Mouse (Mus musculus) forebrain, embryonic 15.5 days (tissue): ENCODE measurements around the gene Anxa3. TPM values are rescaled to one million over a fixed set of nuclear protein-coding genes. Genes with fewer than 3 reads are reported as not detected.

Source experiments
- ATAC-seq: fragments of 200-750 bp; cut with Nextera tagmentation; replicated peaks from 2 replicates; pipeline ENCODE4 v1.8.0; 2017; ENCODE audit warnings: mild to moderate bottlenecking, moderate TSS enrichment, moderate library complexity
- H3K27ac ChIP-seq: fragments of 300-500 bp; sonication (generic); replicated peaks from 2 replicates; pipeline ENCODE4 v1.5.1; 2015; ENCODE audit warnings: mild to moderate bottlenecking, inconsistent platforms
- H3K27me3 ChIP-seq: fragments of 300-500 bp; sonication (generic); 2 replicates; pipeline ENCODE4 v1.6.1; 2015; ENCODE audit warnings: inconsistent platforms
- H3K36me3 ChIP-seq: fragments of 300-500 bp; sonication (generic); 2 replicates; pipeline ENCODE4 v1.6.1; 2015; ENCODE audit warnings: mild to moderate bottlenecking, inconsistent platforms
- H3K4me1 ChIP-seq: fragments of 300-500 bp; sonication (generic); 2 replicates; pipeline ENCODE4 v1.6.1; 2015; ENCODE audit warnings: inconsistent platforms
- H3K4me2 ChIP-seq: fragments of 300-500 bp; sonication (generic); replicated peaks from 2 replicates; pipeline ENCODE4 v1.6.1; 2015; ENCODE audit warnings: mild to moderate bottlenecking, inconsistent platforms
- H3K4me3 ChIP-seq: fragments of 300-500 bp; sonication (generic); 2 replicates; pipeline ENCODE4 v1.5.1; 2015; ENCODE audit warnings: mild to moderate bottlenecking, inconsistent platforms
- H3K9ac ChIP-seq: fragments of 300-500 bp; sonication (generic); replicated peaks from 2 replicates; pipeline ENCODE4 v1.6.1; 2015; ENCODE audit warnings: mild to moderate bottlenecking, inconsistent platforms
- H3K9me3 ChIP-seq: fragments of 300-500 bp; sonication (generic); 2 replicates; pipeline ENCODE4 v1.6.1; 2016; ENCODE audit warnings: inconsistent platforms
- WGBS: fragments of 180-500 bp; shearing (Covaris S2); methylation state at CpG from one replicate; pipeline ENCODE4 v1.1.7; 2015; ENCODE audit warnings: mixed read lengths; 5-methylcytosine and 5-hydroxymethylcytosine counted together
- polyA plus RNA-seq: library from polyadenylated mRNA; unstranded; fragments of >200 nt; fragmentation: Nextera tagmentation; extraction: Ambion mirVana; gene quantifications from 2 replicates; pipeline ENCODE4 v1.2.1, GENCODE M21; 2015

Anxa3 gene
- 21.5 and 22.6 TPM in 2 replicates for polyA plus RNA-seq

- no peaks in the 10 kb centered on the region for H3K9me3 ChIP-seq
- 0 out of 2 replicates have a peak, but pooled peaks cover 4% of the 10 kb centered on the region for H3K27me3 ChIP-seq
- H3K4me3 ChIP-seq = peak within 1 kb of the TSS; percentile 35
- ATAC-seq = peak; percentile 43; the same call in 1 of the 2 replicates
- 11% methylated on average over 26 of the region's 26 CpGs for WGBS
- no peaks in the 10 kb centered on the region for H3K36me3 ChIP-seq
- no peak within 1 kb of the TSS for H3K27ac ChIP-seq
- peaks cover 5% of the 10 kb centered on the region; the same call in 1 of the 2 replicates for H3K4me1 ChIP-seq
- 0 out of 2 replicates have a peak within 1 kb of the TSS, but pooled peaks have one; percentile 0 for H3K9ac ChIP-seq
- H3K4me2 ChIP-seq = peak within 1 kb of the TSS; percentile 69
Measured at GRCm38 (mm10) chr5:96792936-96793718, at the start of gene Anxa3. TSS of gene Anxa3 (plus strand) at chr5:96793339.

GRCm38 (mm10) chr5:96747195-96747984, 45.7 kb upstream of the Anxa3 start:
- ATAC-seq = no peak
- 49% methylated on average over 8 of the region's 8 CpGs for WGBS
- Histone ChIP-seq H3K4me1 (no peaks in the 10 kb centered on the region), H3K36me3 (no peaks in the 10 kb centered on the region; the same call in 1 of the 2 replicates), H3K27ac (no peak overlapping the region), H3K27me3 (no peaks in the 10 kb centered on the region), H3K4me3 (no peak overlapping the region), H3K9me3 (no peaks in the 10 kb centered on the region), H3K4me2 (no peak overlapping the region), H3K9ac (no peak overlapping the region)

DNA sequence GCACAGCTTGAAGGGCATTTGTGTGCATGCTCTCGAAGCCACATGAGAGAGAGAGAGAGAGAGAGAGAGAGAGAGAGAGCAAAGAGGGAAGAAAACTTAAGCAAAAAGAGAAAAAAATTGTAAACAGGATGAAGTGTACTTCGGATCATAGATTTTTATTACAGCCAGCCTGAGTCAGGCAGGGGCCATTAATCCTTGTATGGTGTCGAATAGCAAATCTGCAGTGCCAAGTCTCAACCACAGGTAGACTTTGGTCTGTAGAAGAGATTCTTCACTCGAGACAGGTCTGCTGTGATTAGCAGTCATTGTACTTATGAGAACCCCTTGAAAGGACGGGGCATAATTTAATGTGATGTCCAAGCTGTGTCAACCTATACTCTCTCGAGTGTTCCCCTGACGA, 35.5 kb upstream of the Anxa3 start:
- H3K36me3 ChIP-seq = no peaks in the 10 kb centered on the region
- no peaks in the 10 kb centered on the region for H3K9me3 ChIP-seq
- no peak overlapping the region for H3K9ac ChIP-seq
- no peaks in the 10 kb centered on the region for H3K4me1 ChIP-seq
- ATAC-seq = no peak
- 93% methylated on average over 7 of the region's 7 CpGs for WGBS
- no peak overlapping the region for H3K27ac ChIP-seq
- H3K27me3 ChIP-seq = no peaks in the 10 kb centered on the region
- H3K4me3 ChIP-seq = no peak overlapping the region
- no peak overlapping the region for H3K4me2 ChIP-seq

DNA sequence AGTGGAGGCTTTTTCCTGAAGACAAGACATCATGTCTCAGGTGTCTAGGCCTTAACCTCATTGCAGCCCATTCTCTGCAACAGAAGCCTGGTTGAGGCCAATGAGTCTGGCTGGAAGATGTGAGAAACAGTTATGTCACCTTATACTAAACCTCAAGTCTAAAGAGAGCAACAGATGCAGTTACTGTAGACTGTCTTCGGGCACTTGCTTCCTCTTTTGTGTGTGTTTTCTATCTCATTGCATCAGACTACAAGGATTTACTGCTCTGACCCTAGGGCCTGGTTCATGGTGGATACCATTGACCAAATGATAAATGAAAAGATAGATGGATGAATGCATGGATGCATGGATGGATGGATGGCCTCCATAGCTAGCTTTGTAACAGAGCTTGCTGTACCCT, 31.1 kb upstream of the Anxa3 start:
- 94% methylated on average over 1 of the region's 1 CpGs for WGBS
- Histone ChIP-seq H3K27me3 (no peaks in the 10 kb centered on the region), H3K36me3 (no peaks in the 10 kb centered on the region), H3K9me3 (no peaks in the 10 kb centered on the region), H3K4me3 (no peak overlapping the region), H3K27ac (no peak overlapping the region), H3K4me2 (no peak overlapping the region), H3K9ac (no peak overlapping the region), H3K4me1 (peaks cover 10% of the 10 kb centered on the region)
- ATAC-seq = no peak

DNA sequence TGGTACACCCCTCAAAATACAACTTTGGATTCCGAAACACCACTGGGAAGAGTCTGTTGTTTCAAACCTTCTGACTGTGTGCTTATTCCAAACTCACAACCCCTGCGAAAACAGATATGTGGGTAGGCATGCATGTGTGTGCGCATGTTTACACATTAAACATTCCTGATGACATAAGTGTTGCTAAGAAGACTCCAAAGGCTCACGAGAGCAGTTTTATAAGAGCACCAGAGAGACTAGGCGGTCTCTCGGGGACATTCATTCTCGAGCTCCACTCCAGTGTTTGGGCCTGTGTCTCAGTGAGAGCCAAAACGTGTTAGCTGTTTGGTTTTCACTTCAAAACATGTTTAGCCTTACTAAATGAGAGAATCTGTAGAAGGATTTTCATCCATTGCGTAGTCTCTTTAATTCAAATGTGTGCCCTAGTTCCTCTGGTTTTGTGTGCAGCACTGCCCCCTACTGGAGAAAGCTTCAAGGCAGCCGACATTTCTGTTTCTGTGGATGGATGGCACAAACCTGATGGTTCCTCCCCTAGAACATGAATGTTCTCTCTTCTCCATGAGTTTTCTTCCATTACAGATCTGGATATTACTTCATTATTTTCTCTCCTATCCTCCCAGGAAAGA, 24.2 kb upstream of the Anxa3 start:
- Histone ChIP-seq H3K4me3 (no peak overlapping the region), H3K4me1 (no peaks in the 10 kb centered on the region), H3K9me3 (no peaks in the 10 kb centered on the region), H3K4me2 (no peak overlapping the region), H3K36me3 (no peaks in the 10 kb centered on the region), H3K27ac (no peak overlapping the region), H3K9ac (no peak overlapping the region), H3K27me3 (no peaks in the 10 kb centered on the region)
- ATAC-seq = peak; percentile 63
- 54% methylated on average over 10 of the region's 10 CpGs for WGBS

DNA sequence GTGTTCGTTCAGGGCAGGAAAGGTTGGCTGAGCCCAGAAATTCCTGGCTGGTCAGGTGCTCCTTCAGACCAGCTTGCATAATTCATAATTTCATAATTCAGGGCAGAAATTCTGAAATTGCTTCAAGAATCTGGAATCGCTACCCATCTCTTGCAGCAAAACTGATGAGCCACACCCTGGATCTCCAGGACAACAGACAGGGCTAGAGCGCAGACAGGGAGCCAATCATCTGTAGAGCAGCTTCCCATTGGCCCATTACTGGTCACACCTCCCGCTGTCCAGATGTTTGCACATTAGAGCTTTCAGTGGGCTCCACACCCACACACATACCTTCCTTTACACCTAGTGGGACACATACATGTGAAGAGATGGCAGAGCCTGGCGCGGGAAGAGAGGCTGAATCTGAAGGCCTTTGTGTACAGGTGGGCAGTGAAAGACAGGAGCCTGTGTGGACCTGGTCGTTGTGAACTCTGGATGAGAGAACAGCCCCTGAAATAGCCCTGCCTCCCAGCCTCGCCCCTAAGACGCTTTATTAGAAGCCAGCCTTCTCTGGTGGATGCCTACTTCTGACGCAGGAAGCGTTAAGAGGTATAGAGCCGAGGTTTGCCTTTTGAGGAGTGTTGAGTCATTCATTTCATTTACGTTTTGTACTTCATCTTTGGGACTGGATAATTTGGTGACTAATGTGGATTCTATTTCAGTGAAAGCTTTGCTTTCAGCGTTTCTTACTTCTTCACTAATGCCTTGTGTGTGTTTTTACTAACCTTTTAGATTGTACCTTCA, 9.4 kb upstream of the Anxa3 start:
- no peak for ATAC-seq
- Histone ChIP-seq H3K9ac (no peak overlapping the region), H3K4me3 (no peak overlapping the region), H3K4me2 (no peak overlapping the region), H3K27me3 (no peaks in the 10 kb centered on the region), H3K27ac (no peak overlapping the region), H3K4me1 (no peaks in the 10 kb centered on the region), H3K9me3 (no peaks in the 10 kb centered on the region), H3K36me3 (no peaks in the 10 kb centered on the region)
- 81% methylated on average over 14 of the region's 14 CpGs for WGBS

GRCm38 (mm10) chr5:96785096-96785495, 8.0 kb upstream of the Anxa3 start:
- WGBS = 82% methylated on average over 5 of the region's 5 CpGs
- Histone ChIP-seq H3K4me3 (no peak overlapping the region), H3K36me3 (no peaks in the 10 kb centered on the region), H3K4me2 (no peak overlapping the region), H3K27ac (no peak overlapping the region), H3K9ac (no peak overlapping the region), H3K4me1 (no peaks in the 10 kb centered on the region), H3K9me3 (no peaks in the 10 kb centered on the region), H3K27me3 (no peaks in the 10 kb centered on the region)
- no peak for ATAC-seq

GRCm38 (mm10) chr5:96792422-96792821, 717 bp upstream of the Anxa3 start:
- Histone ChIP-seq H3K4me2 (no peak overlapping the region), H3K27ac (no peak overlapping the region), H3K9me3 (no peaks in the 10 kb centered on the region), H3K36me3 (no peaks in the 10 kb centered on the region), H3K4me3 (no peak overlapping the region), H3K4me1 (peaks cover 5% of the 10 kb centered on the region; the same call in 1 of the 2 replicates), H3K9ac (no peak overlapping the region), H3K27me3 (0 out of 2 replicates have a peak, but pooled peaks cover 4% of the 10 kb centered on the region)
- ATAC-seq = no peak
- 67% methylated on average over 9 of the region's 9 CpGs for WGBS

GRCm38 (mm10) chr5:96793953-96794635, 955 bp downstream of the Anxa3 start:
- H3K27me3 ChIP-seq = 0 out of 2 replicates have a peak, but pooled peaks cover 4% of the 10 kb centered on the region
- no peaks in the 10 kb centered on the region for H3K36me3 ChIP-seq
- H3K4me2 ChIP-seq = no peak overlapping the region
- peak overlapping the region; percentile 35 for H3K4me3 ChIP-seq
- WGBS = 52% methylated on average over 10 of the region's 10 CpGs
- H3K4me1 ChIP-seq = peaks cover 5% of the 10 kb centered on the region; the same call in 1 of the 2 replicates
- no peak overlapping the region for H3K27ac ChIP-seq
- no peaks in the 10 kb centered on the region for H3K9me3 ChIP-seq
- ATAC-seq = no peak
- H3K9ac ChIP-seq = no peak overlapping the region

DNA sequence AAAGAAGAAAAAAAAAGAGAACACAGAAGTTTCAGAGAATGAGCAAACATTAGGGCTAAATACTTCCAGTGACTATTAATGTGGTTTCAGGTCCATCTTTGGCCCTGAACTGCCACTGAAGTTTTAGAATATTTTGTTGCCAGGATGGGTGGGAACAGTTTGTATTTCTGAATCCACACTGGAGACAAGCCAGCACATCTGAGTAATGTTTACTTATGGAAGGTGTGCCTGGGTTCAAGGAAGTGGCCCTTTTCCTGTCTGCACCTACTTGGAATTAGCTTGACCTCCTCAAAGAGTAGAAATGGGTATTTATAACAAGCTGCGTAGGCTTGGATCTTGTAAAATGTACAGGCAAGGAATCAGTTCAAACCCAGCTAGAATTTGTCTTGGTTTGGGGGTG, 2.6 kb downstream of the Anxa3 start:
- no peak for ATAC-seq

DNA sequence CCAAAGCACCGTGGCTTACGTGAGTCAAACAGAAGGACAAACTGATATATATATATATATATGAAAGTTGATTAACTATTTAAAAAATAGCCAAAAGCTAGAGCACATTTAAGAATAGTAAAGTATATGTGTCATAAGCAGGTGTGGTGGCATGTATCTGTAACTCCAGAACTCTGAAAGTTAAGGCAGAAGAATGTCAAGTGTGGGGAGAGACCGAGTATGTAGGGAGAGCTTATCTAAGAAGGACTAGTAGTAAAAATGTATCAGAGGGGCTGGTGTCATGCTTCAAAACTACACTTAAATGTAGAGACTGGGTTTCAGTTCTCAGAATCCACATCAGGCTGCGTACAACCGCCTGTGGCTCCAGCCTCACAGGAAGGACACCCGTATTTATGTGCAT, 4.3 kb downstream of the Anxa3 start:
- Histone ChIP-seq H3K4me3 (no peak overlapping the region), H3K9ac (no peak overlapping the region), H3K27ac (no peak overlapping the region), H3K27me3 (0 out of 2 replicates have a peak, but pooled peaks cover 4% of the 10 kb centered on the region), H3K4me2 (no peak overlapping the region), H3K9me3 (no peaks in the 10 kb centered on the region), H3K4me1 (peaks cover 5% of the 10 kb centered on the region; the same call in 1 of the 2 replicates), H3K36me3 (no peaks in the 10 kb centered on the region)
- no peak for ATAC-seq
- 93% methylated on average over 6 of the region's 6 CpGs for WGBS

More for the DNA sequence above, 2.6 kb downstream of the Anxa3 start:
- H3K4me1 ChIP-seq = peaks cover 5% of the 10 kb centered on the region; the same call in 1 of the 2 replicates
- no peak overlapping the region for H3K9ac ChIP-seq
- 0 out of 2 replicates have a peak, but pooled peaks cover 4% of the 10 kb centered on the region for H3K27me3 ChIP-seq
- H3K9me3 ChIP-seq = no peaks in the 10 kb centered on the region
- whole genome bisulfite sequencing = 85% methylated on average over 1 of the region's 1 CpGs
- no peak overlapping the region for H3K4me2 ChIP-seq
- no peak overlapping the region for H3K4me3 ChIP-seq
- no peaks in the 10 kb centered on the region for H3K36me3 ChIP-seq
- H3K27ac ChIP-seq = no peak overlapping the region
